Mouse (Mus musculus): ENCODE data around the gene Eif2d.

Gene Eif2d

GRCm38 (mm10) chr1:131184956-131185660 lies 32.1 kb downstream of the Eif2d start:
- no peak for DNase-seq

- DNase-seq, result no peak
Measured at GRCm38 (mm10) chr1:131185821-131186506, 33.0 kb downstream of the Eif2d start.

- DNase-seq, result no peak
Measured at GRCm38 (mm10) chr1:131186995-131187394, 34.0 kb downstream of the Eif2d start.

GRCm38 (mm10) chr1:131187856-131188255 lies 34.9 kb downstream of the Eif2d start:
- DNase-seq, result no peak

- no peak for DNase-seq
Measured at GRCm38 (mm10) chr1:131188655-131189054, 35.7 kb downstream of the Eif2d start.

DNA sequence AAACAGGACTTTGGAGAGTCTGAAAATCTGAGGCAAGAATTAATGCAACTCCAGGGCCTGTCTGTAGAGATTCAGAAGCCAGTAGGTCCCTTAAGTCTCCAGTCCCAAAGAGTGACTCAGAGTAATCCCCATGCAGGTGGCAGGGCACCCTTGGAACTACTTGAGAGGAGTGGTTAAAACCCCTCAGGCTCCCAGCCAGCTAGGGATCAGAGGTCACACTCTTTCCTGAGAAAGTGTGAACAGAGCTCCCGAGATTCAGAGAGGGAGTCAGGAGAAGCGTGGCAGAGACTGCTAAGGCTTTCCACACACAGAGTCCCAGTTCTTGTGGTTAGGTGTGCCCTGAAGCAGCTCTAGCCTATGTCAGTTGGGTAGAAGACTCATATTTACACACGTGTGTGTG lies 40.8 kb downstream of the Eif2d start:
- DNase-seq, result no peak

GRCm38 (mm10) chr1:131195653-131196052 lies 42.7 kb downstream of the Eif2d start:
- DNase-seq, result no peak

DNA sequence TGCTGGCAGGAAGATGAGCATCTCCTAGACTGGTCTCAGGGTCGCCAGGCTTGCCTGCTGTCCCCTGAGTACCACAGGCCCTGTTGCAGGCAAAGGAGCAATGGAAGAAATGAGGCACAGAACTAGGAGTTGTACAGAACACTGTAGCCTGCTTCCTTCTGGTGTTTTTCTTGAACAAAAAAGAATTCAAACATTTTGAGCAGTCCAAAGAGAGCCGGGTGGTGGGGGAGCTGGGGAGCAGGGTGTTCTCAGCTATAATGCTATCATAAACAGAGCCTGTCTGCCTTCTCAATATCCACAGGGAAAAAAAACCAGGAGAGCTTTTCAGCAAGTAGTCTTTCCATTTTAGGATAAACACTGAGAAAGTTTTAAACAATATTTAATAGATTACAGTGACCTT lies 43.1 kb downstream of the Eif2d start:
- no peak for DNase-seq

DNA sequence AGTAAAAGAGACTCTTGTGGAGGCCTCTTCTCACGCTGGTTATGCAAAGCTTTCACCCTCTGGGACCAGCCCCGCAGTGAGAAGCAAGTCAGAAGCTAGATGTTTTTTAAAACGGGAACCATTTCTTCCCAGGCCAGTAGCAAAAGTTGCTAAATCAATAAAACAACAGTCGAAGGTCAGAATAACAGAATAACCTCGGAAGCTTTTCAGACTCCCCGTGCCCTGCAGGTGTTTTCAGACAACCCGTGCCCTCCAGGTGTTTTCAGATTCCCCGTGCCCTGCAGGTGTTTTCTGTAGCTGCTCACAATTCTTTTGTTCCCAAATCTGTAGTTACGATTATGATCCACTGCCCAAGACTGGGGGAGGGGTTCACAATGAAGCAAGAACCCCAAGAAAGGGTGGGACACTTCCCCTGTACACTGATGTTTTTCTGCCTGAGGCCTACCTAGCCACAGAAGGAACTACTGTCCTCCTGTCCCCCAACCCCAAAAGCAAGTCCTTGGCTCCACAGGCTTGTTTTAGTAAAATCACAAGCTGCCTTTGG lies 45.5 kb downstream of the Eif2d start:
- DNase-seq, result peak in 1 of 2 experiments; percentile 38

DNA sequence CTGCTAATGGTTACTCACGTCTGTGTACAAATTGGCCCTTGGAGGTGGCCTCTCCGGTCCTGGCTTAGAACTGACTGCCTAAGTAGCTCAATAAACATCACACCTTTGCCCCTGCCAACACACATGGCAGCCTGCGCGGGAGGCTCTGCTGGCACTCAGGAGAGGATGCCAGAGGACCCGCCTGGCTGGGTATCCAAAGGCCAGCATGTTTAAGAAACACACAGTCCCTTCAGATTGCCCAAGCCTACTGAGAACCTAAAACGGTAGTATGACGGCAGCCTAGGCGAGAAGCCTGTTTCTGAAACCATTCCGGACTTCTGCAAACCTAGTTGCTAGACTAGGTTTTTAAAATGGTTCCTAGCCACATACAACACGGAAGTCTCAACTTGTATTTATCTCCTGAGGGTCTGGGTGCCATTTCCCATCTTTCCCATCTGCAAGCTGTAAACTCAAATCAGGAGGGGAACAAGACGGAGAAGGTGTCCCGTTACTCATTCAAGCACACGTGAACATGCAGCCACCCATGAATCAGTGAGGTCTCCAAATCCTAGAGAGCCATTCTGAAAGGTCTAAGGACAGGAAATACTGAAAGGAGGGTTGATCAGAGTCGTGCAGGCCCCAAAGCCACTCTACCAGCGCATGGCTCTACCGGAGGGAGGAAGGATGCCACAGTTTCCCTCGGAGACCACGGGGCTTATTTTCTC lies 46.3 kb downstream of the Eif2d start:
- peak; percentile 51 to 54 for DNase-seq

DNA sequence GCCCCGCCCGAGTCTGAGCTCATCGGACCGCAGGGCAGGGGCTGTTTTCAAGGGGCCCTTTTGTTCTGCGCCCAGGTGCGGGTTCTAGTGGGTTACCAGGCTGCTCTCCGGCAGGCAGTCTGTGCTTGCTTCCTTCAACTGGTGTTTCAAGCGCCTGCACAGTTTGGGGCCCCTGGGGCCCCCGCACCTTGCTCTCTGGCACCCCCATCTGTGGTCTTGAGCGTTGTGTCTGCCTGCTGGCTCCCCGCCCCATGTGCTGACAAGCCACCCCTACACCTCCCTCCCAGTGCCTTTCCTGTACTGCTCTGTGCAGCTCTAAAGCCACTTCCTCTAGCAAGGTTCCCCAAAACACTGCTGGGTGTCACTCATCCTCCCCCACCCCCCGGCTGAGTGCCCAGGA lies 47.0 kb downstream of the Eif2d start:
- peak; percentile 97 to 99 for DNase-seq

- DNase-seq, result no peak
Measured at GRCm38 (mm10) chr1:131200588-131200987, 47.6 kb downstream of the Eif2d start.

DNA sequence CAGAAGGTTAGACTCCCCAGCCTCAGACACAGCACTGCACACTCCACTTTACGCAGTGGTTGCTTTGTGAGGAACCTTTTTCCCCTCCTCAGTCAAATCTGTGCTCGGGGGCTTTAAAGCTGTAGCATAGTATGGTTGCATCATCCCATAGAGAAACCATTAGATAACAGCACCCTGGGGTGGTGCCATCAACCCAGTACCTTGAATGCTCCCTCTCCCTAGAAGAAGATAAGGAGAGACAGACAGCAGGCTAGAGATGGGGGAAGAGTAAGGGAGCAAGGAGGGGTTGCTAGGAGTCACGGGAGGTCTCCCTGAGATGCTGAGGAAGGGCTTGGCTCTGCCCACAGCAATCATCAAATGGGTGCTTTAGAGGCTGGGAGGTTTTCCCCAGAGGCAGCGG lies 48.4 kb downstream of the Eif2d start:
- DNase-seq, result no peak

- peak; percentile 44 to 60 for DNase-seq
Measured at GRCm38 (mm10) chr1:131204461-131204860, 51.5 kb downstream of the Eif2d start.

GRCm38 (mm10) chr1:131206342-131206741 lies 53.4 kb downstream of the Eif2d start:
- DNase-seq, result no peak

DNA sequence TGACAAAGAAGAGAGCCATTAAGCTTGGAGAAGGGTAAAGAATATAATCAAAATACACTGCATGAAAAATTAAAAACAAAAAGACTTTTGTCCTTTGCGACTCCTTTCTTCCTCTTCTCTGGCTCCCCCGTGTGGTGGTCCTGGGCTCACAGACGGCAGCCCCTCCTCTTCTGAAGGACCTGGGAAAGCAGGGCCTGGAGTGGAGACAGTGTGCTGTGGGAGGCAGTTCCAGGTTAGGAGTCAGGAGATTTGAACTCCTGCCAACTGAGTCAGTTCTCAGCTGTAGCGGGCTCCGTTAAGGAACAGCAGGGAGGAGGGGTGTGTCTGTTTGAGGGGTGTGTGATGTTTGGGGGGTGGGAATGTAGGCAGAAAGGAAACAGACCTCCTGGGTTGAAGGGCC lies 54.5 kb downstream of the Eif2d start:
- DNase-seq, result peak; percentile 83 to 87

DNA sequence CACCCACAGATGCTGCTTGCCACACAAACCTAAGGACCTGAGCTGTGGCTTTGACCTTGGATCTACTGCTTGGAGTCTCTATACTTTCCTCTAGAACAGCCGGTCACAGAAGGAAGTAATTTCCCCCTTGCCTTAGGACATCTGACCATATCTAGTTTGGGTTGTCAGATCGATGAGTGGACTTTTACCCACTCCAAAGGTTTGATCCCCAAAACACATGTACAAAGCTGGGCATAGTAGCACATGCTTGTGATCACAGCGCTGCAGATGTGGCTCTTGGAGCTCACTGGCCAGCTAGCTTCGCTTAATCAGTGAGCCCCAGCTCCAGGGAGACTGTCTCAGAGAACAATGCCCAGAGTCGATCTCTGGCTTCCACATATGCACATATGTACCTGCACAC lies 55.1 kb downstream of the Eif2d start:
- DNase-seq, result no peak

GRCm38 (mm10) chr1:131208800-131209199 lies 55.8 kb downstream of the Eif2d start:
- no peak for DNase-seq

GRCm38 (mm10) chr1:131209971-131210426 lies 57.0 kb downstream of the Eif2d start:
- DNase-seq, result no peak

DNA sequence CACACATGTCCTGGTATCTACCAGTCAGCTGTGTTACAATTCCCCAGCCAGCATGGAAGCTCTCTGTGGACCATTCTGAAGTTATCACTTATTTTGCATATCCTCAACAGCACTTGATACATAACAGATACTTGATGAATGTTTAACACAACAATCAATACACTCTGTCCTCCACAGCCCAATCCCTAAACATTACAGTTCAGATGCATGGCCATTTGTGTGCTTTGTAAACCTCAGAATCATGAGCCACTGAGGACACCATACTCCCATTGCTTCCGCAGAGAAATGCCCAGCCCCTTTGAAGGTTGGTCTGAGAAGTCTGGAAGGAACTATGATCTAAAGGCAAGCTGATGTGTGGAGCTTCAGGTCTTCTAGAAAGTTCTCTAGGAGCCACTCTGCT lies 58.7 kb downstream of the Eif2d start:
- DNase-seq, result no peak

DNA sequence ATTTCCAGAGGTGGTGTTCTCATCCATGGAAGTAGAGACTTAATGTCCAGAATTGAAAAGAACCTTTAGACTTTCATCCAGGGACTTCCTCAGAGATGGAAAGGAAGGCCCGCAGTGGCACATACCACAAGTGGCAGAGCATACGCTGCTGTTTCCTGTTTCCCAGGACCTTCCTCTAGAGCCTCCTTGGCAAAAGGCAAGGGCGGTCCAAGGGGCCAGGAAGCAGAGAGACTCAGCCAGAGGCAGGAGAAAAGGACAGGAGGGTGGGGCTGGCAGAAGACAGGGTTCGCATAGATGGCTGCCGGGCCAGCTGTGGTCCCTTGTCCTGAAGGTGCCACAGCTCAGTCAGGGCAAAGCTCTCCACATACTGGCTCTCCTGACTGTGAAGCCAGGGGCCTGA lies 60.0 kb downstream of the Eif2d start:
- DNase-seq, result no peak

DNA sequence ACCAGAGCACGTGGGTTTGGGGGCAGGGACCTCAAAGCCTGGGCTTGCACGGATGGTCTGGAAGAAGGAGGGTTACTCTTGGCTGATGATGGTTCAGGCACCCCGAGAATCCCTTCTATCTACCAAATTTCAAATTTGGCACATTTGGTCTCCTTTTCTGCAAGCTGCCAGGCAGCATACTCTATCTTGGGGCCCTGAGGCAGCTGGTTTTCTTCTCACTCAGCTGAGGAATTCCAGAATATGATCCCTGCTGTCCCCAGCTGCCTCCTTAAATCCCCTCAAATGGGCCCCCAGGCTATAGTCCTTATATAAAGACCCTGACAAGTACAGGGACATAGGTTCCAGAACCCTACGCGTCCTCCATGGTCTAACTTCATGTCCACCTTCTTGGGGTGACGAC lies 60.4 kb downstream of the Eif2d start:
- no peak for DNase-seq

DNA sequence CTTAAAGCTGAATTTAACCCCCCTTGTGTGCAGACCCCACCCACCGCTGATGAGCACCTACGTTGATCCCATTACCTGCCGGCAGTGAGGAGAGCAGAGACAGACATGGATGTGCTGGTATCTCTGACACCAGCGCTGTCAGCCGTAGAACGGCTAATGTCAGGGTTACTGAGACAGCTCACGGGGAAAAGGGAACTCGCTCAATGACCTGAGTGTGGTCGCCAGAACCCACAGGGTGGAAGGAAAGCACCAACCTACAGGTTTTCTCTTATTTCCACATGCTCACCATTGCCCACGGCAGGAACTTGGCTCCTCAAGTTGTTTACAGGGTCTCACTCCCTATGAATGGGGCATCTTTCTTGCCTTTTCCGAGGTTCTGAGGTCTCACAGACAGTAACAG lies 66.0 kb downstream of the Eif2d start:
- no peak for DNase-seq

Measured in thymus, postnatal 36 days (tissue).